Mouse (Mus musculus) lung, postnatal 0 days (tissue): ENCODE measurements around the gene Fat3. TPM values are rescaled to one million over a fixed set of nuclear protein-coding genes. Genes with fewer than 3 reads are reported as not detected.

ENCODE experiments used
- ATAC-seq: fragments of 200-750 bp; cut with Nextera tagmentation; 2 replicates; pipeline ENCODE4 v1.8.0; 2017; ENCODE audit warnings: moderate library complexity
- DNase-seq: peaks from one replicate; pipeline ENCODE4 v3.0.0-alpha.2; 2016; ENCODE audit warnings: low spot score
- H3K27ac ChIP-seq: fragments of 300-500 bp; sonication (generic); 2 replicates; pipeline ENCODE4 v1.5.1; 2014; ENCODE audit warnings: antibody characterized with exemption, mild to moderate bottlenecking, low read length, mixed read lengths
- H3K27me3 ChIP-seq: fragments of 300-500 bp; sonication (generic); replicated peaks from 2 replicates; pipeline ENCODE4 v1.6.1; 2014; ENCODE audit warnings: low read length, mixed read lengths; ENCODE audit not compliant: insufficient read depth
- H3K36me3 ChIP-seq: fragments of 300-500 bp; sonication (generic); 2 replicates; pipeline ENCODE4 v1.6.1; 2014; ENCODE audit warnings: low read length, mixed read lengths; ENCODE audit not compliant: insufficient read depth
- H3K4me1 ChIP-seq: fragments of 300-500 bp; sonication (generic); 2 replicates; pipeline ENCODE4 v1.6.1; 2014; ENCODE audit warnings: antibody characterized with exemption, low read depth, low read length, mixed read lengths; ENCODE audit not compliant: insufficient read depth
- H3K4me2 ChIP-seq: fragments of 300-500 bp; sonication (generic); replicated peaks from 2 replicates; pipeline ENCODE4 v1.6.1; 2014; ENCODE audit warnings: low read depth, mild to moderate bottlenecking, low read length, moderate library complexity, mixed read lengths
- H3K4me3 ChIP-seq: fragments of 300-500 bp; sonication (generic); 2 replicates; pipeline ENCODE4 v1.5.1; 2014; ENCODE audit warnings: low read depth, low read length
- H3K9ac ChIP-seq: fragments of 300-500 bp; sonication (generic); replicated peaks from 2 replicates; pipeline ENCODE4 v1.6.1; 2014; ENCODE audit warnings: low read depth, mild to moderate bottlenecking
- H3K9me3 ChIP-seq: fragments of 300-500 bp; sonication (generic); 2 replicates; pipeline ENCODE4 v1.6.1; 2016; ENCODE audit warnings: low read length, mixed read lengths
- CTCF ChIP-seq: IDR thresholded peaks from 2 replicates; pipeline ENCODE4 v1.5.1; 2016; ENCODE audit warnings: antibody characterized with exemption, mild to moderate bottlenecking
- EP300 ChIP-seq: IDR thresholded peaks from 2 replicates; pipeline ENCODE4 v1.6.1; 2016; ENCODE audit warnings: antibody characterized with exemption, mild to moderate bottlenecking, control low read depth
- WGBS: fragments of 180-500 bp; shearing (Covaris S2); extraction: QIAGEN DNeasy Blood & Tissue Kit; methylation state at CpG from one replicate; pipeline ENCODE4 v1.1.7; 2014; 5-methylcytosine and 5-hydroxymethylcytosine counted together
- polyA plus RNA-seq: library from polyadenylated mRNA; unstranded; fragments of >200 nt; fragmentation: Nextera tagmentation; extraction: Ambion mirVana; gene quantifications from 2 replicates; pipeline ENCODE4 v1.2.1, GENCODE M21; 2015

Gene Fat3
- polyA plus RNA-seq, 1 experiment from 2014 or later = 0.78 TPM

GRCm38 (mm10) chr9:16274130-16274529, 227.0 kb downstream of the Fat3 start:
- TF ChIP-seq EP300 = no peak
- Histone ChIP-seq H3K27ac (no peak overlapping the region), H3K4me1 (no peaks in the 10 kb centered on the region), H3K4me2 (no peak overlapping the region), H3K4me3 (no peak overlapping the region), H3K27me3 (no peaks in the 10 kb centered on the region), H3K9ac (no peak overlapping the region), H3K36me3 (no peaks in the 10 kb centered on the region), H3K9me3 (no peaks in the 10 kb centered on the region)
- ATAC-seq (no peak), DNase-seq (no peak)
- WGBS = 76% methylated on average over 4 of the region's 4 CpGs

GRCm38 (mm10) chr9:16272810-16273209, 228.3 kb downstream of the Fat3 start:
- Histone ChIP-seq H3K36me3 (no peaks in the 10 kb centered on the region), H3K4me2 (no peak overlapping the region), H3K9ac (no peak overlapping the region), H3K27ac (no peak overlapping the region), H3K27me3 (no peaks in the 10 kb centered on the region), H3K4me3 (no peak overlapping the region), H3K9me3 (no peaks in the 10 kb centered on the region), H3K4me1 (no peaks in the 10 kb centered on the region)
- WGBS = 90% methylated on average over 1 of the region's 1 CpGs
- DNase-seq (no peak), ATAC-seq (no peak)
- TF ChIP-seq CTCF (no peak), EP300 (no peak)

- TF ChIP-seq EP300 (no peak), CTCF (no peak)
- H3K4me2 ChIP-seq = no peak overlapping the region
- no peak overlapping the region for H3K27ac ChIP-seq
- H3K9me3 ChIP-seq = no peaks in the 10 kb centered on the region
- no peak for ATAC-seq
- no peaks in the 10 kb centered on the region for H3K36me3 ChIP-seq
- no peak overlapping the region for H3K9ac ChIP-seq
- no peaks in the 10 kb centered on the region for H3K4me1 ChIP-seq
- no peaks in the 10 kb centered on the region for H3K27me3 ChIP-seq
- H3K4me3 ChIP-seq = no peak overlapping the region
- DNase-seq = no peak
These were observed 230.3 kb downstream of the Fat3 start for GRCm38 (mm10) chr9:16270768-16271114.

GRCm38 (mm10) chr9:16270056-16270767, 230.9 kb downstream of the Fat3 start:
- ATAC-seq = no peak
- WGBS = 74% methylated on average over 4 of the region's 4 CpGs

GRCm38 (mm10) chr9:16265519-16265918, 235.6 kb downstream of the Fat3 start:
- no peak for TF ChIP-seq EP300
- TF ChIP-seq CTCF = no peak

More at GRCm38 (mm10) chr9:16270056-16270767, 230.9 kb downstream of the Fat3 start:
- no peaks in the 10 kb centered on the region for H3K4me1 ChIP-seq
- no peak overlapping the region for H3K9ac ChIP-seq
- H3K27me3 ChIP-seq = no peaks in the 10 kb centered on the region
- no peaks in the 10 kb centered on the region for H3K9me3 ChIP-seq
- TF ChIP-seq EP300 (no peak), CTCF (no peak)
- no peak for DNase-seq
- no peak overlapping the region for H3K27ac ChIP-seq
- no peaks in the 10 kb centered on the region for H3K36me3 ChIP-seq
- no peak overlapping the region for H3K4me2 ChIP-seq
- H3K4me3 ChIP-seq = no peak overlapping the region

GRCm38 (mm10) chr9:16257241-16257840, 243.7 kb downstream of the Fat3 start:
- Histone ChIP-seq H3K9ac (no peak overlapping the region), H3K27me3 (no peaks in the 10 kb centered on the region), H3K4me1 (no peaks in the 10 kb centered on the region), H3K36me3 (no peaks in the 10 kb centered on the region), H3K4me2 (no peak overlapping the region), H3K27ac (no peak overlapping the region), H3K4me3 (no peak overlapping the region), H3K9me3 (no peaks in the 10 kb centered on the region)
- WGBS = 68% methylated on average over 3 of the region's 3 CpGs
- DNase-seq = no peak
- no peak for ATAC-seq
- TF ChIP-seq CTCF = no peak
- no peak for TF ChIP-seq EP300

More at GRCm38 (mm10) chr9:16265519-16265918, 235.6 kb downstream of the Fat3 start:
- H3K4me3 ChIP-seq = no peak overlapping the region
- 63% methylated on average over 4 of the region's 4 CpGs for WGBS
- H3K27me3 ChIP-seq = no peaks in the 10 kb centered on the region
- H3K27ac ChIP-seq = no peak overlapping the region
- no peaks in the 10 kb centered on the region for H3K4me1 ChIP-seq
- no peaks in the 10 kb centered on the region for H3K36me3 ChIP-seq
- no peak for ATAC-seq
- DNase-seq = no peak
- no peak overlapping the region for H3K4me2 ChIP-seq
- no peaks in the 10 kb centered on the region for H3K9me3 ChIP-seq
- no peak overlapping the region for H3K9ac ChIP-seq
